Mouse (Mus musculus) ovary, adult 2 months (tissue): ENCODE data around the gene Thada. TPM values are rescaled to one million over a fixed set of nuclear protein-coding genes. Genes with fewer than 3 reads are reported as not detected.

Source experiments
- polyA plus RNA-seq: library from polyadenylated mRNA; depleted of rRNA; stranded (reverse); fragments of >200 nt; gene quantifications from 2 replicates; pipeline ENCODE4 v1.2.3, GENCODE M21; 2012; rRNA removed

Thada gene
- 10.1 and 14.0 TPM in 2 replicates for polyA plus RNA-seq

DNA sequence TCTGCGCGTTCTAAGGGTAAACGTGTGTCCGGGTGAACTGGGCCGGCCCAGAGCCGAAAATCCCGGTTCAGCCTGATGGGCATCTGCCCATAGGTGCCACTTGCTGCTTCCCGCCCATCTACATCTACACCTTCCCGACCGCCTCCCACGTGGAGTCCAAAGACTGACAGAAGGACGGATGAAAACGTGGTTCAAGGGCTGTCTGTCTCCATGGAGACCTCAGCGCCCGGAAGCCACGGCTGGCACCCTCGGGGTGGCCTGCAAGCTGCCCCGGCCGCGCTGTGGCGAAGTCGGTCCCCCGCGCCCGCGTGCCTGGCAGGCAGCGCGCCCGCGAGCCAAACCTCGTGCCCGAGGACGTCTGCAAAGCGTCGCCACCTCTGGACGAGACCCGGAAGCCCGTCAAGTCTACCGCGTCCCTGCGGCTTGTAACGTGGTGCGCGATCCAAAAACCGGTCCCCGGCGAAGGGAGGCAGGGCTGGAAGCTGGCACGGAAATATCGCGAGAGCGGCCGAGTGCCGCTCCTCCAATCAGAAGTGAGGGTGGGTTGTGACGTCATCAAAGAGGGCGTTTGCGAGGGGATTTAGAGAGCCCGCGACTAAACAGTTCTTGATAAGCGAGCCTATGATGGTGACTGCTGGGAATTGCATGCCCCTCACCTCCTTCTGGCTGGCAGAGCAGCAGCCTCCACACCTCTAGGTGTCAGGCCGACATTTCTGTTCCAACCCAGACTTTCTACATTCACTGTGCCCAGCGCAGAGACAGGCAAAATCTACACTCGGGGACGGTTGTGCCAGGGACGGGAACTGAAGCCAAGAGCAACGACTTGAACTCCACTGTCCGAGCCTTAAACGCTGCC is at the start of gene Thada:
Gene Thada (minus strand): TSS at position 453 of the 856 bp plus-strand sequence.

DNA sequence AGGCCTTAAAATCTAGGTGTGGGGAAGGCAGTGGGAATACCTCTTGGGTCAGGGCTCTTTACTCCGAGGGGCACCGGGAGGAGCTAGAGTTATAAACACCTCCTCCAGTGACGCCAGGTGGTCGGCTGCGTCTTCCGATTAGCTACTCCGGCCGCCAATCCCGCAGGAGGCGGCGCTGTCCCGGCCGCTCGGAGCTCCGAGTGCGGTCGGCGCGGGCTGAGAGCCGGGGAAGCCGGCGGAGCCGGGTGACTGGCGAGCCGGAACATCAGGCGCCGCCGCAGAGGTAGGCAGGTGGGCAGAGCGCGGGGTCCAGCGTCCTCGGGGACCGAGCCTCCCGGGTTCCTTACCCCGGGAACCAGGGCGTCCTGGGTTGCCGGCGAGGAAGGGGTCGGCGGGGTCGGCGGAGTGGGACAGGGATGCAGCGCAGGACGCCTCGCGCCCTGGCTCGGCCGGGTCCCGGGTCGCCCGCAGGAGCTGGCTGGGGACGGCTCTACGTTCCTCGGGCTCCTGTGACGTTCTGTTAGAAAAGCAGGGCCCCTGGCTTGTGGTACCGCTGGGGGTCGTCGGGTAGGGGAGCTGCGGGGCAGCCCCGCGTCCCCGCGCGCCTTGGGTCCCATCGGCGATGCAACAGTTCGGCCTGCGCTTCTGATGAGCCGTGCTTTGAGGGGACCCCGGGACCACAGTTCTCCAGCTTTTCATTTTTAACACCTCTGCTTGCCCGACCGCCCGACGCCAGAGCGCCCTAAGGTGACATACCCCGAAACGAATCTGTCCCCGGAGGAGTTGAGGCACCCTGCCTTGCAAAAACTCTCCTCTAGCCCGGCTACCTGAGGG is 45.9 kb upstream of the Thada start, which contains the start of gene Plekhh2:
Gene Plekhh2 (plus strand): TSS at position 214 of the 834 bp plus-strand sequence.

DNA sequence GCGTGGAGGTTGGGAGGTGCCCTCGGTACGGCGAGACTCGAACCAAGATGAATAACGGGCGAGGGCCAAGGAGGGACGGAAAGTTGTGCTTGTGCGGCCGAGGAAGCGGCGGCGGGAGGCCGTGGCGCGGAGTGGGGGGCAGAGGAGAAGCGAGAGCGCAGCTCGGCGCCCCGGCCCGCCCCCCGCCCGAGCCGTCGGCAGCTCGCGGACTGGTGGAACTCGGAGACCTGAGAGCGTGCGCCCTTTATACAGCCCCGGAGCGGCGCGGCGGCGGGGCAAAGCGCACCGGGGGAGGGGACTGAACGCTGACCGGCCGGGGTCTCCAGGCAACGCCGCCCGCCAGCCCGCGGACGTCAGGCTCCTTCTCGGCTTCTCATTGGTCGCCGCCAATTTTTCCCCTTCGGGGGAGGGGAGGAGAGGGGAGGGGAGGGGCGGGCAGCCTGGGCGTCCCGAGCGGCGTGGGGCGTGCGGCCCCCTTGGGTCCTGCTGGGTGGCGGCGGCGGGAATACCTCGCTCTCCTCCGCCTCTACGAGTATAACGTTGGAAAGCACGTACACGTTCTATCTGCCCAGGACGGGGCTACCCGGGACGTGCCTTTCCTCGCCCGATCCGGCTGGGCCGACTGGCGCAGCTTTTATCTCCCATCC is 278.2 kb downstream of the Thada start, which contains the start of gene Zfp36l2:
Gene Zfp36l2 (minus strand): TSS at position 221 of the 647 bp plus-strand sequence.

Other genes starting within 250 kb of the Thada start
- gene Plekhh2, start 45.7 kb upstream of the Thada start, polyA plus RNA-seq = 4.7 and 5.9 TPM in 2 replicates
- gene Dync2li1, start 160.3 kb upstream of the Thada start, polyA plus RNA-seq = 3.5 TPM in 2 replicates
- 0.16 and 0.25 TPM in 2 replicates for gene Abcg8, start 210.1 kb upstream of the Thada start, polyA plus RNA-seq
- gene Abcg5, start 216.8 kb upstream of the Thada start, polyA plus RNA-seq = 0.54 and 0.67 TPM in 2 replicates